Mouse (Mus musculus) thymus, postnatal 14 days (tissue): ENCODE measurements at regions not wholly inside any gene's neighbourhood (a gene's known extent, or its start where the extent isn't known, plus 50 kb on each side); places are given as distances from the start of the nearest gene placed in this dataset.

Source experiments
- DNase-seq: peaks from one replicate; pipeline ENCODE4 v3.0.0; 2021

DNA sequence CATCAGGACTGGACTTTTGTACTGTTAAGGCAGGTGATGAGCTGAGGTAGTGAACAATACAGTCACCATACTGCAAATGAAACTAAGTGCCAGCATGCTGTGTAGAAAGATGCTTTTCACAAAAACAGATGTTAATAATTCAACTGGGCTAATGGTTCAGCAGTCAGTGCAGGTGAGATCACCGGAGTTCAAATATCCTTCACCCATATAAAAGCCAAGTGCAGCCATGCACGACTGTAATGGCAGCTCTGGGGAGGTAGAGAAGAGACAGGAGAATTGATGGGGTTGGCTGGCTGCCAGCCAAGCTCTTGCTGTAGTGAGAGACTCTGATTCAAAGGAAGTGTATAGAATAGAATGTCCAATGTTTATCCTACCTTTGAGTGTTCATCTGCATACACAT is 214.3 kb upstream of the Fam241a start:
- no peak for DNase-seq

- no peak for DNase-seq
Measured at GRCm38 (mm10) chr3:128104516-128104915, 208.4 kb upstream of the Fam241a start.

DNA sequence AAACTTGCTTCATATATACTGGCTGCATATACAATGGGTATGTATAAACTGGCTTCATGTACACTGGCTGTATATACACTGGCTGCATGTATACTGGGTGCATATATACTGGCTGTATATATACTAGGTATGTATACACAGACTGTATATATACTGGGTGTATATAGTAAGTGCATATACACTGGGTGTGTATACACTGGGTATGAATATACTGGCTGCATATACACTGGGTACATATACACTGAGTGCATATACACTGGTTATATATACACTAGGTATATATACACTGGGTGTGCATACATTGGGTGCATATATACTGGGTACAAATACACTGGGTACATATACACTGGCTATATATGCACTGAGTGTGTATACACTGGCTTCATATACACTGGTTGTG is 196.9 kb upstream of the Fam241a start:
- no peak for DNase-seq

DNA sequence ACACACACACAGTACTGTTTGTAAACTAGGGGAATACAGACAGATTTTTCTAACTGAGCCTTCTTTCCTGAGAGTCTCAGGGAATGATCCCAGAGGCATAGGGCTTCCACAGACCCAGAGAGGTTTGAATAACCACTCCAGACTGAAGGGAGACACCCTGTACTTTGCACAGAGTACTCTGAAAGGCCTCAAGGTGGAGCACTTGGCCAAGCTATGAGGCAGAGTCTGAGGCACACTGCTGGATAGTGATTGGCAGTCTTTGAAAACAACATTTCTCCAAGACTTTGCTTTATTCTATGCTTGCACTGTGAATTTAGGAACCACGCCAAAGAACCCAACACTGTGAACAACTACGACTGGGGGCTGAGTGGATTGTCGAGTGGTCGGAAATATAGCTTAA is 192.1 kb upstream of the Fam241a start:
- DNase-seq, result peak; percentile 36

- DNase-seq, result no peak
Measured at GRCm38 (mm10) chr3:128087163-128087562, 191.0 kb upstream of the Fam241a start.

DNA sequence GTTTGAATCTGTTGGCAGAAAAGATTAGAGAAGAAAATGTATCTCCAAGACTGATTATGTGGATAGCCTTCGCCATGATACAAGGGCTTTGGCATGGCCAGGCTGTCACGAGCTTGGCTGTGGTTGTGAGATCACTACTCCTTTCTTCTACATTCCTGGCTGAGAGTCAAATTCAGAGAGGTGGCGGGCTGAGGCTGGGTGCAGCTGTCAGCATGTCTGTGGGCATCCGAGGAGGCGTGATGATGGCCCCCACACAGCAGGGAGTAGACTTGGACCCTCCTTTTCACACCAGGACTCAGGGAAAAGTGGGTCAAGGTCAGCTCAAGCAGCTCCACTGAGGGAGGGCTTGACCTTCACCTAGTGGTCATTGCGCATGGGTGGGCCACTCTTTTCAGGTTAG is 186.3 kb upstream of the Fam241a start:
- DNase-seq, result no peak

DNA sequence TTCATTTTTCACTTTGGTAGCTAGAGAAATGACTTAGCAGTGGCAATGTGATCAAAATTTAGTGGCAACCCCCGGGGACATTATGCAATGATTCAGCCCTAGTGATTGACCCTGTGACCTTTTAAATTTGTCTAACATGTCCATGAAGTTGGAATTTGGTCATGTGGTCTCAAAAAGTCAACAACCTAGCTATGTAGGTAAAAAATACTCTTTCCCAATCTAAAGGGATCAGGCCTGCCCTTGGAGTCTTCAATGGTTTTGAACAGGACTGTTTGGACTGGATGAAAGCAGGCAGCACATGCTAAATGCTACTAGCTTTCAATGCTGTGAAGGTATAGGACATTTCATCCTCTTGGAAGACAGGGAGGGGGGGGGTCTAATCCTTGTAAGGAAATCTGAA is 185.3 kb upstream of the Fam241a start:
- DNase-seq, result no peak

DNA sequence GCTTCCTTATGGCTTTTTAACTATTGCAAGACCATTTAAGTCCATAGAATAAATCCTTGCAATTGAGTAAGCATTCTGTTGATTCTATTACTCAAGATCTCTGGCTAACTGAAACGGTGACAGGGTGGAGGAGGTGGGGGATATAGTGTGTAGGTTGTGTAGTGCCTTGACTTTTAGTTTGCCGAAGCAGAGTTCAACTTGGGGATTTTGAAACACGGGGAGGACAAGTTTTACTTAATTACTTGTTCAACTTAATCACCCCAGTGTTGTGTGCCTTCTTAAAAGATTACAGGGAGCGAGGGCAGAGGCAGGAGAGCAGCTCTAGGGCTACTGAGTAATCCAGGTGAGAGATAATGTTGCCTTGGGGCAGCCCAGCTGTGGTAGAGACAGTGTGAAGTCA is 171.7 kb upstream of the Fam241a start:
- no peak for DNase-seq

- no peak for DNase-seq
Measured at GRCm38 (mm10) chr3:128054031-128054430, 157.9 kb upstream of the Fam241a start.

GRCm38 (mm10) chr3:128043709-128044108 is 147.6 kb upstream of the Fam241a start:
- DNase-seq, result no peak

DNA sequence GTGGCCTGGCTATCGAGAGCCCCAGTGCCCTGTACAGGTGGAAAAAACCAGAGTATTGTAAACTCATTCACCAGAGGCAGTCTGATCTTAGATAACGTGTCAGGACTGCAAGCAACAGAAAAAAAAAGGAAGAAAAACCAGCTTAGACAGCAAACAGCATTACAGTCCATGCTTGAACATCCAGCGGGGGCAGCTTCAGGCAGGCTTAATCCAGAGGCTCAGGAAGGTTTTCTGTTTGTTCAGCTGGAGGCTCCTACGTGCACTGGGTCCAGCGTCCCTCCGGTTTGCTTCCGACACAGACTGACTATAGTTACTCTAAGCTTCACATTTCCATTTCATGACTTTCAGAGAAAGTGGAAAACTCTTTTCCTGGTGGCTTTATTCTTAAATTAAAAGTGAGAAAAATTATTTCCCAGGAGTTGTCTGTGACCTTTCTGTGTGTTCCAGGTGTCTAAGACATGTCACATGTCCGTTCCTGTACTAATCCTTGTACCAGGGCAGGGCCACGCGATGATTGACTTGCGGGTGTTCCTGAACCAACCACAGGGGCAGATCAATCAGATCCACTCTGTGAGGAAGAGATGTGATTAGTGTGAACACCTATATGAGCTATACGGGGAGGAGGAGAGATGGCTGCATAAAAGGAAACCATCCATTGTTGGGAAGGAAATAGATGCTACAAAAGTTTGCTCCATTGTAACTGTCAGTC is 144.4 kb upstream of the Fam241a start:
- no peak for DNase-seq

- no peak for DNase-seq
Measured at GRCm38 (mm10) chr3:128039185-128039584, 143.1 kb upstream of the Fam241a start.

DNA sequence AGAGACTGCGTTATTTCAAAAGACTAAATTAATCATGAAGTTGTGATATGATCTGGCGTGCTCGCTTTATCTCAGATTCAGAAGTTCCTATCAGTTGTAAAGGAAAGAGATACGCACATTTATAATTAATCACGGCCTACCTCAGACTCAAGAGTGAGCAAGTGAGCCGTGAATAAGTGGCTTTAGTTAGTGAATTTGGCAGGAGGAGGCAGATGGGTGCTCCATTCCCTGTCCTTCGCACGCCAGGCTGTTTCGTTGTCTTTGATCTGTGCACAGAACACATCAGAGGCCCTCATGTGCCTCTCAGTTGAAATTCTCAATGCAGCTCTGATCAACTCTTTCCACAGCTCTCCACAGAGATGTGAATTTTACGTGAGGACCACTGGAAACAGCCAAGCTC is 140.4 kb upstream of the Fam241a start:
- DNase-seq, result no peak

DNA sequence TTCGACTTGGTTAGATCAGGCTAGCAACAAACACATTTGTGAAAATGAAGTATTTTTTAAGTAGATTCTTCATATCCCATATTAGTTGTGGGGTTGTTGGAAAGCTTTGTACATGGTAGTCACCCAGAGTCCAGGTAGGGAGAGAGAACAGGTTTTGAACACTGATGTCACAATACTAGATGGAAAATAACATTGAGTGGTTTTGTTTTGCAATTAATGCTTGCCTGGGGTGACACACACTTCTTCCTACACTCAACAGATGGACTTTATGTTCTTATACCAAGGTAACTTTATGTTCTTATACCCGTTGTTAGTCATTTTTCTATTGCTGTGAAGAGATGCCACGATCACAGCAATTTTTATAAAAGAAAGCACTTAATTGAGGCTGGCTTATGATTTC is 134.2 kb upstream of the Fam241a start:
- no peak for DNase-seq

GRCm38 (mm10) chr3:128029565-128029915 is 133.4 kb upstream of the Fam241a start:
- DNase-seq, result no peak

GRCm38 (mm10) chr3:128028856-128029564 is 132.9 kb upstream of the Fam241a start:
- DNase-seq, result no peak

DNA sequence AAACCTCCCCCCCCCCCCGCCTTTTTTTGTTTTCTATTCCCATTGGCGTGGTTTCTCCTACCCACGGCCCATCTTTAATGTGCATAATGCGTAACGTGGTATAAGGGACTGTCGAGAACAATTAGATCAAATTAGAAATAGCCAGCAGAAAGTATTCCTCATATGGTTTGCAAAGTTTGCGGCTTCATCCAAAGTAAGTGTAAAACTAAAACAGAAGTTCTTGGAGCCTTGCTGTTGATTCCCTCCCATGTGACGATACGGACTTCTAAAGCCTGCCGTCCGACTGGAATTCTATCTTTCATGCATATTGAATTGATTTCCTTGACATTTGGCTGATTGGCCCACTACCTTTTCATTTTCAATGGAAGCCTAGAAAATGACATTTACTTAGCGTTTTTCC is 128.7 kb upstream of the Fam241a start:
- no peak for DNase-seq

- DNase-seq, result no peak
Measured at GRCm38 (mm10) chr3:128014909-128015308, 118.8 kb upstream of the Fam241a start.

DNA sequence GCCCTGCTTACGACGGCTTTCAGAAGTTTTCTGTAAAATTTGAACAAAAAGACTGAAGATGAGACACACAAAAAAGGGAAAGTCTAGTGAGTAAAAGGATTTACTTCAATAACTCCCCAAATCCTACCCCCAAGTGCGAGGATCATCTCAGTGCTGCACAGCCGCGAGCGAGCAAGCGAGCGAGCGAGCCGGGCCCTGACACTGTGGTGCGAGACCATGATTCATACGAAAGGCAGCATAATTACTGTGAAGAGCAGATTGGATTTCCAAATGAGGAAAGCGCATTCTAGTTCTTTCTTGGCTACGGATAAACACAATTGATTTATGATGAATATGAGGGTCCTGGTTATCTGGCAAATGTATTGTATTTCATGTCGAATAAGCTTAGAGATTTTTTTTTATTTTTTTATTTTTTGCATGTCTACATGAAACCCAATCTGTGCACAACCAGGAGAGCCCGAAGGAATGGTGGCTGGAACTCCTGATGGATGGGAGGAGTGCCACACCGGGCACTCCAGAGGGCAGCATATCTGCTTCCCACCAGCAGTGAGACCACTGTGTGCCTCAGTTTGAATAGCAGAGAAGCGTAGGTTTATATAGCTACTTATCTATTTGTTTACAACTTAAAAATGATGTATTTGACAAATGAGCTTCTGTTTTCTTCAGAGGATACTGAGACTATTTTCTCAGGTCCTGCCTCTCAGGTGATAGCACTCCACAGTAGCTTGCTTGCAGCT is 106.9 kb upstream of the Fam241a start:
- DNase-seq, result no peak

- DNase-seq, result peak; percentile 30
Measured at GRCm38 (mm10) chr3:128001924-128002501, 105.9 kb upstream of the Fam241a start.

- DNase-seq, result no peak
Measured at GRCm38 (mm10) chr3:127995678-127996077, 99.6 kb upstream of the Fam241a start.

GRCm38 (mm10) chr3:127987583-127987982 is 91.5 kb upstream of the Fam241a start:
- no peak for DNase-seq

- DNase-seq, result no peak
Measured at GRCm38 (mm10) chr3:127985165-127985564, 89.0 kb upstream of the Fam241a start.

DNA sequence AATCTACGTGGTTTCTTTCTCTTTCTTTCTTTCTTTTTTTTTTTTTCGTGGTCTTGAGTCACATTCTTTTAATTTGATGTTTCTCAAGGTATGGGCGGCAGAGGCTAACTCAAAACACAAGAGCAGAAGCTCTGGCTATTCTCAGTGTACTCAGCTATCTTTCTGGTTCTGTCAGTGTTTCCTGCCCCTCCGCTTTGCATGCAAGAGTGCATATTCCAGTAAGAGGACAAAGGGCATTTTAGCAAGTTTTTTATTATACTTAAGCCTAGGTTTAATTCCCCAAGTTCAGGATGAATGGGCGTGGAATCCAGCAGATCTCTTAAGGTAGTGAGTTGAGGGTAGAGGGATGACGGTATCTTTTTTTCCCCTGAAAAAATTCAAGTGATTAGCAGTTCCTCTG is 81.1 kb upstream of the Fam241a start:
- DNase-seq, result no peak
